Mouse (Mus musculus): ENCODE measurements at regions not wholly inside any gene's neighbourhood (a gene's known extent, or its start where the extent isn't known, plus 50 kb on each side); places are given as distances from the start of the nearest gene placed in this dataset.

- Histone ChIP-seq H3K27me3 (ENCODE audit: insufficient read depth, low read length) (no peaks in the 10 kb centered on the region), H3K4me2 (ENCODE audit: low read length) (no peak overlapping the region; the same call in 1 of the 2 replicates), H3K4me3 (replicated peaks; ENCODE audit: low read depth, low read length) (no peak overlapping the region), H3K9ac (ENCODE audit: low read depth, low read length) (no peak overlapping the region), H3K9me3 (replicated peaks; ENCODE audit: low read length) (no peaks in the 10 kb centered on the region), H3K36me3 (ENCODE audit: insufficient read depth, low read length) (no peaks in the 10 kb centered on the region), H3K4me1 (replicated peaks; ENCODE audit: insufficient read depth, low read length) (peaks cover 21% of the 10 kb centered on the region), H3K27ac (peak overlapping the region; percentile 64)
- DNase-seq (ENCODE audit: low spot score) (peak; percentile 95), ATAC-seq (replicated peaks; ENCODE audit: low FRiP score, low read depth) (peak; percentile 44; the same call in 1 of the 2 replicates)
- 18% methylated on average over 12 of the region's 12 CpGs for WGBS
- no peak for TF ChIP-seq CTCF (IDR thresholded peaks at IDR 0.05; ENCODE audit: low read depth)
Observed at GRCm38 (mm10) chr12:79887225-79887886, 225.5 kb downstream of the Zfp36l1 start.

GRCm38 (mm10) chr12:79886494-79886893 is 226.3 kb downstream of the Zfp36l1 start:
- H3K9ac ChIP-seq (ENCODE audit: low read depth, low read length) = no peak overlapping the region
- ATAC-seq (replicated peaks; ENCODE audit: low FRiP score, low read depth) (no peak), DNase-seq (ENCODE audit: low spot score) (no peak)
- no peak overlapping the region for H3K4me2 ChIP-seq (ENCODE audit: low read length)
- no peaks in the 10 kb centered on the region for H3K27me3 ChIP-seq (ENCODE audit: insufficient read depth, low read length)
- WGBS = 60% methylated on average over 3 of the region's 3 CpGs
- H3K27ac ChIP-seq = no peak overlapping the region
- H3K36me3 ChIP-seq (ENCODE audit: insufficient read depth, low read length) = no peaks in the 10 kb centered on the region
- H3K4me1 ChIP-seq (replicated peaks; ENCODE audit: insufficient read depth, low read length) = peaks cover 20% of the 10 kb centered on the region
- no peaks in the 10 kb centered on the region for H3K9me3 ChIP-seq (replicated peaks; ENCODE audit: low read length)
- TF ChIP-seq CTCF (IDR thresholded peaks at IDR 0.05; ENCODE audit: low read depth) = no peak
- no peak overlapping the region for H3K4me3 ChIP-seq (replicated peaks; ENCODE audit: low read depth, low read length)

- Histone ChIP-seq H3K4me3 (replicated peaks; ENCODE audit: low read depth, low read length) (no peak overlapping the region), H3K27me3 (ENCODE audit: insufficient read depth, low read length) (no peaks in the 10 kb centered on the region), H3K4me2 (ENCODE audit: low read length) (no peak overlapping the region), H3K27ac (no peak overlapping the region), H3K9ac (ENCODE audit: low read depth, low read length) (no peak overlapping the region), H3K4me1 (replicated peaks; ENCODE audit: insufficient read depth, low read length) (peaks cover 16% of the 10 kb centered on the region), H3K36me3 (ENCODE audit: insufficient read depth, low read length) (no peaks in the 10 kb centered on the region), H3K9me3 (replicated peaks; ENCODE audit: low read length) (no peaks in the 10 kb centered on the region)
- DNase-seq (ENCODE audit: low spot score) (no peak), ATAC-seq (replicated peaks; ENCODE audit: low FRiP score, low read depth) (no peak)
- TF ChIP-seq CTCF (IDR thresholded peaks at IDR 0.05; ENCODE audit: low read depth) = no peak
- 93% methylated on average over 2 of the region's 2 CpGs for WGBS
Observed at GRCm38 (mm10) chr12:79885286-79885685, 227.5 kb downstream of the Zfp36l1 start.

DNA sequence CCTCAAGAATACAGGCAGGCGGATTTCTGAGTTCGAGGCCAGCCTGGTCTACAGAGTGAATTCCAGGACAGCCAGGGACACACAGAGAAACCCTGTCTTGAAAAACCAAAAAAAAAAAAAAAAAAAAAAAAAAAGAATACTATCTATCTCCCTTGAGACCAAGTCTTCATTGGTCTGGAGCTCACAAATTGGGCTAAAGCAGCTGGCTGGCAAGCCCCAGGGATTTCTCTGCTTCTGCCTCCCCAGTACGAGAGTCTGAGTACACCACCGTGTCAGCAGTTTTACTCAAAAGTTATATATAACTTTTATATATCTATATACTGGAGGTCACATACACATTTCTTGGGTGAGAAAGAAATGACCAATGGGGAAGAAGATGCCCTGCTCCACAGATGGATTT is 229.2 kb downstream of the Zfp36l1 start:
- Histone ChIP-seq H3K27me3 (ENCODE audit: insufficient read depth, low read length) (no peaks in the 10 kb centered on the region), H3K36me3 (ENCODE audit: insufficient read depth, low read length) (no peaks in the 10 kb centered on the region), H3K9ac (ENCODE audit: low read depth, low read length) (no peak overlapping the region), H3K4me2 (ENCODE audit: low read length) (no peak overlapping the region), H3K27ac (no peak overlapping the region), H3K4me3 (replicated peaks; ENCODE audit: low read depth, low read length) (no peak overlapping the region), H3K4me1 (replicated peaks; ENCODE audit: insufficient read depth, low read length) (peaks cover 29% of the 10 kb centered on the region), H3K9me3 (replicated peaks; ENCODE audit: low read length) (no peaks in the 10 kb centered on the region)
- WGBS = 91% methylated on average over 4 of the region's 4 CpGs
- TF ChIP-seq CTCF (IDR thresholded peaks at IDR 0.05; ENCODE audit: low read depth) = no peak
- no peak for DNase-seq (ENCODE audit: low spot score)
- ATAC-seq (replicated peaks; ENCODE audit: low FRiP score, low read depth) = no peak

- H3K4me1 ChIP-seq (replicated peaks; ENCODE audit: insufficient read depth, low read length) = peaks cover 18% of the 10 kb centered on the region
- no peak overlapping the region for H3K9ac ChIP-seq (ENCODE audit: low read depth, low read length)
- no peaks in the 10 kb centered on the region for H3K36me3 ChIP-seq (ENCODE audit: insufficient read depth, low read length)
- no peak overlapping the region for H3K4me3 ChIP-seq (replicated peaks; ENCODE audit: low read depth, low read length)
- H3K4me2 ChIP-seq (ENCODE audit: low read length) = no peak overlapping the region
- DNase-seq (ENCODE audit: low spot score) = peak; percentile 77
- no peak for ATAC-seq (replicated peaks; ENCODE audit: low FRiP score, low read depth)
- H3K27ac ChIP-seq = peak overlapping the region; percentile 73
- H3K27me3 ChIP-seq (ENCODE audit: insufficient read depth, low read length) = no peaks in the 10 kb centered on the region
- TF ChIP-seq CTCF (IDR thresholded peaks at IDR 0.05; ENCODE audit: low read depth) = no peak
- WGBS = 18% methylated on average over 18 of the region's 18 CpGs
- H3K9me3 ChIP-seq (replicated peaks; ENCODE audit: low read length) = no peaks in the 10 kb centered on the region
Observed at GRCm38 (mm10) chr12:79880751-79881261, 232.0 kb downstream of the Zfp36l1 start.

DNA sequence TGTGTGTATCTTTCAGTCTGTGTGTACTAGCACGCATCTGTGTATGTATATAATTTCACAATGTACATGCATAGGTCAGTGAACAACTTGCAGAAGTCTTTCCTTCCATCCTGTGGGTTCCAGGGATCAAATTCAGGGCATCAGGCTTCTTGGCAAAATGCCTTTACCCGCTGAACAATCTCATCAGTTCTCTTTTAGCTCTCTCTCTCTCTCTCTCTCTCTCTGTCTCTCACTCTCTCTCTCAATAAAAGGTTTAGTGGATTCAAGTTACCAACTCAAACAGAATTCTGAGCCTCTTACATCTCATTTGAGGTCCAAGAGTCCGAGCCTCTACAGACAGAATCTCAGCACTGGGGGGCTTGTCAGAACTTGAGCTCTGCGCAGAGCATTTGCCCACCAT is 232.5 kb downstream of the Zfp36l1 start:
- H3K9me3 ChIP-seq (replicated peaks; ENCODE audit: low read length) = no peaks in the 10 kb centered on the region
- no peak overlapping the region for H3K9ac ChIP-seq (ENCODE audit: low read depth, low read length)
- H3K4me1 ChIP-seq (replicated peaks; ENCODE audit: insufficient read depth, low read length) = peaks cover 18% of the 10 kb centered on the region
- no peak for TF ChIP-seq CTCF (IDR thresholded peaks at IDR 0.05; ENCODE audit: low read depth)
- no peaks in the 10 kb centered on the region for H3K36me3 ChIP-seq (ENCODE audit: insufficient read depth, low read length)
- H3K27ac ChIP-seq = peak overlapping the region; percentile 73
- no peak for DNase-seq (ENCODE audit: low spot score)
- WGBS = 49% methylated on average over 4 of the region's 4 CpGs
- ATAC-seq (replicated peaks; ENCODE audit: low FRiP score, low read depth) = no peak
- no peaks in the 10 kb centered on the region for H3K27me3 ChIP-seq (ENCODE audit: insufficient read depth, low read length)
- H3K4me3 ChIP-seq (replicated peaks; ENCODE audit: low read depth, low read length) = no peak overlapping the region
- H3K4me2 ChIP-seq (ENCODE audit: low read length) = no peak overlapping the region

GRCm38 (mm10) chr12:79879918-79880273 is 232.9 kb downstream of the Zfp36l1 start:
- H3K27ac ChIP-seq = peak overlapping the region; percentile 73
- no peak overlapping the region for H3K4me3 ChIP-seq (replicated peaks; ENCODE audit: low read depth, low read length)
- ATAC-seq (replicated peaks; ENCODE audit: low FRiP score, low read depth) = no peak
- no peak overlapping the region for H3K4me2 ChIP-seq (ENCODE audit: low read length)
- 39% methylated on average over 9 of the region's 9 CpGs for WGBS
- no peaks in the 10 kb centered on the region for H3K36me3 ChIP-seq (ENCODE audit: insufficient read depth, low read length)
- H3K9ac ChIP-seq (ENCODE audit: low read depth, low read length) = no peak overlapping the region
- no peak for TF ChIP-seq CTCF (IDR thresholded peaks at IDR 0.05; ENCODE audit: low read depth)
- no peaks in the 10 kb centered on the region for H3K27me3 ChIP-seq (ENCODE audit: insufficient read depth, low read length)
- H3K4me1 ChIP-seq (replicated peaks; ENCODE audit: insufficient read depth, low read length) = peaks cover 18% of the 10 kb centered on the region
- no peak for DNase-seq (ENCODE audit: low spot score)
- no peaks in the 10 kb centered on the region for H3K9me3 ChIP-seq (replicated peaks; ENCODE audit: low read length)

Measured in kidney, postnatal 0 days (tissue).